Mouse (Mus musculus) lung, embryonic 16.5 days (tissue): Measurements from ENCODE around the gene Gm21863. TPM values are rescaled to one million over a fixed set of nuclear protein-coding genes. Genes with fewer than 3 reads are reported as not detected.
"Not testable (repeated sequence)": the region's sequence is repeated elsewhere in the genome, so short reads cannot be mapped to it uniquely, and the experiment has no call there.

ENCODE experiments used
- ATAC-seq: fragments of 200-750 bp; cut with Nextera tagmentation; 2 replicates; pipeline ENCODE4 v1.8.0; 2017; ENCODE audit warnings: low read depth, mild to moderate bottlenecking, moderate library complexity
- H3K27ac ChIP-seq: fragments of 300-500 bp; sonication (generic); 2 replicates; pipeline ENCODE4 v1.5.1; 2014; ENCODE audit warnings: mild to moderate bottlenecking, control low read depth, low read length
- H3K27me3 ChIP-seq: fragments of 300-500 bp; sonication (generic); 2 replicates; pipeline ENCODE4 v1.6.1; 2014; ENCODE audit warnings: low read depth, low read length, mixed read lengths; ENCODE audit not compliant: control insufficient read depth, insufficient read depth
- H3K36me3 ChIP-seq: fragments of 300-500 bp; sonication (generic); 2 replicates; pipeline ENCODE4 v1.6.1; 2014; ENCODE audit warnings: low read length; ENCODE audit not compliant: control insufficient read depth, insufficient read depth
- H3K4me1 ChIP-seq: fragments of 300-500 bp; sonication (generic); replicated peaks from 2 replicates; pipeline ENCODE4 v1.6.1; 2014; ENCODE audit warnings: low read length, mixed read lengths; ENCODE audit not compliant: control insufficient read depth, insufficient read depth
- H3K4me2 ChIP-seq: fragments of 300-500 bp; sonication (generic); 2 replicates; pipeline ENCODE4 v1.6.1; 2014; ENCODE audit warnings: low read depth, low read length, control low read depth
- H3K4me3 ChIP-seq: fragments of 300-500 bp; sonication (generic); 2 replicates; pipeline ENCODE4 v1.5.1; 2014; ENCODE audit warnings: mild to moderate bottlenecking, low read length, control low read depth
- H3K9ac ChIP-seq: fragments of 300-500 bp; sonication (generic); 2 replicates; pipeline ENCODE4 v1.6.1; 2014; ENCODE audit warnings: low read length, control low read depth
- H3K9me3 ChIP-seq: fragments of 300-500 bp; sonication (generic); 2 replicates; pipeline ENCODE4 v1.6.1; 2016; ENCODE audit warnings: low read length; ENCODE audit not compliant: control insufficient read depth
- WGBS: fragments of 180-500 bp; shearing (Covaris S2); extraction: QIAGEN DNeasy Blood & Tissue Kit; methylation state at CpG from one replicate; pipeline ENCODE4 v1.1.7; 2014; 5-methylcytosine and 5-hydroxymethylcytosine counted together
- polyA plus RNA-seq: library from polyadenylated mRNA; unstranded; fragments of >200 nt; fragmentation: Nextera tagmentation; extraction: Ambion mirVana; gene quantifications from 2 replicates; pipeline ENCODE4 v1.2.1, GENCODE M21; 2015

Gene Gm21863
- not detected in 2 replicates for polyA plus RNA-seq

DNA sequence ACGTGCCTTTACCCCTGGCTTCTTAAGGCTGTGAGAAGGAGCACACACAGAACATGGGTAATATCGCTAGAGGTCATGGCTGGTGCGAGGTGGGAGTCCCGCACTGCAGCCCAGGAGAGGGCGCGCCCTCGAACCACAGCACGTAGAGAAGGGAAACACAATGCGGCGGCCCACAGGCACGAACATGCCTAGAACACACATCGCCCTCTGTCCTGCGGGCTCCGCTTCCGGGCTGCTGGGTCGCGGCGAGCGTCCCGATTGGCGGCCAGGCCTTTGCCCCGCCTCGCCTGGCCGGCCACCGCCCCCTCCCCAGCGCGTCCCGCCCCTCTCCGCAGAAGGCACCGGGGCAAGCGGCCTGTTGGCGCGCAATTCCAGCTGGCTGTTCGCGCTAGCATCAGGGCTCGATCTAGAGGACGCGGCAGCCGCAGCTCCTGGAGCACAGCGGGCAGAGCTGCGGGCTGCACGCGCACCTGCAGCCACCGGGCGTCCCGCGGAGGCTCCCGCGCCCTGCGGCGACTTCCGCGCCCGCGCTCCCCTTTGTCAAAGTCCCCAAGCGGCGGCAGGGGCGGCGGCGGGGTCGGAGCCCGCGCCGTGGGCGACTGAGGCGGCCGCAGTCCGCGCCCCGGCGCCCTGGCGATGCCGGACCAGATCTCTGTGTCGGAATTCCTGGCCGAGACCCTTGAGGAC, at the start of gene Gm21863:
TSS of gene Gm21863 (plus strand) at position 637 of the 687 bp plus-strand sequence.
- ATAC-seq = peak; percentile 82
- not testable (repeated sequence) for H3K27me3 ChIP-seq, H3K36me3 ChIP-seq, H3K4me1 ChIP-seq, H3K27ac ChIP-seq, H3K4me3 ChIP-seq, H3K4me2 ChIP-seq, H3K9me3 ChIP-seq, H3K9ac ChIP-seq
- 15% methylated on average over 49 of the region's 75 CpGs for WGBS

DNA sequence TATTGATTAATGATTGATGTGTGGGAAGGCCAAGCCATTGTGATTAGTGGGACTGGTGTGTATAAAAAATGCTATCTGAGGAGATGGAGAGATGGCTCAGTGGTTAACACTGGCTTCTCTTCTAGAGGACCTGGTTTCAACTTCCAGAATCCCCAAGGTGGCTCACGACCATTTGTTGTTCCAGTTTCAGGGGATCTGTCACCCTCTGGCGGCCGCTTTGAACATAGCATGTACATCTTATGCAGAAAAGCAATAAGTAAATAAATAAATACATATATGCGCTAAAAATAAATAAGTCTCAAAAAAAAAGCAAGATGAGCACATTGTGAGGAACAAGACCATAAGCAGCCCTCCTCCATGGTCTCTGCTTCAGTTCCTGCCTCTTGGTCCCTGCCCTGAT, 26.3 kb upstream of the Gm21863 start:
- H3K9ac ChIP-seq = not testable (repeated sequence)
- 27% methylated on average over 4 of the region's 4 CpGs for WGBS

More for the DNA sequence above, 26.3 kb upstream of the Gm21863 start:
- H3K36me3 ChIP-seq, ATAC-seq, H3K27ac ChIP-seq, H3K27me3 ChIP-seq, H3K4me2 ChIP-seq, H3K9me3 ChIP-seq, H3K4me3 ChIP-seq, H3K4me1 ChIP-seq: not testable (repeated sequence)
